Mouse (Mus musculus) liver, adult 2 months (tissue): ENCODE results near the gene Anxa6.

Experiments
- CTCF ChIP-seq: fragments of 200-500 bp; IDR thresholded peaks from 2 replicates; pipeline ENCODE4 v1.5.1; 2011; ENCODE audit warnings: low read depth, low read length, control low read depth
- POLR2A ChIP-seq: fragments of 200-500 bp; IDR thresholded peaks from 2 replicates; pipeline ENCODE4 v1.6.1; 2011; ENCODE audit warnings: low read length, control low read depth; ENCODE audit not compliant: insufficient read depth; ENCODE audit errors: extremely low read depth

DNA sequence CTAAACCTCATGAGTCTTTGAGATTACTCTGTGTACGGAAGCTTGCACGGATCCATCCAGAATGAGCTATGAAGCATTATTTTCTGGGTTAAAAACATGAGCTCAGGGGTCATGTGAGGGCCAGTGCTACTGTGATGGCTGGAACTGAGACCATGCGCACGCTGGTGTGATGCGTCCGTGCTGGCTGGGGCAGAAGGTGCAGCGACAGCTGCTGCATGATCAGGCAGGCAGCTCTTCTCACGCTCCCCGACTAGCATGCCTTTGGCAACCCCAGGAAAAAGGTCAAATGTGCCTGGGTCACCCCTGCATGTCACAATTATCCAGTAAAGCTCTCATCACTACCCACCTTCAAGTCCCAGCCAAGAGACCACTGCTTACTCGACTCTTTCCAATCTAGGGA is 39.9 kb upstream of the Anxa6 start:
- TF ChIP-seq CTCF (no peak), POLR2A (no peak)
